Mouse (Mus musculus): ENCODE data around the gene Sdhaf1.

- no peak for TF ChIP-seq GATA1 (IDR thresholded peaks at IDR 0.05; ENCODE audit: borderline replicate concordance, low read length)
- no peak for TF ChIP-seq FLI1 (IDR thresholded peaks at IDR 0.05; ENCODE audit: low read length)
Observed at GRCm38 (mm10) chr7:30327140-30327539, 3.4 kb upstream of the Sdhaf1 start.

Data from megakaryocyte, embryonic 14.5 days (primary cell).